Mouse (Mus musculus): ENCODE measurements at regions not wholly inside any gene's neighbourhood (a gene's known extent, or its start where the extent isn't known, plus 50 kb on each side); places are given as distances from the start of the nearest gene placed in this dataset.

DNA sequence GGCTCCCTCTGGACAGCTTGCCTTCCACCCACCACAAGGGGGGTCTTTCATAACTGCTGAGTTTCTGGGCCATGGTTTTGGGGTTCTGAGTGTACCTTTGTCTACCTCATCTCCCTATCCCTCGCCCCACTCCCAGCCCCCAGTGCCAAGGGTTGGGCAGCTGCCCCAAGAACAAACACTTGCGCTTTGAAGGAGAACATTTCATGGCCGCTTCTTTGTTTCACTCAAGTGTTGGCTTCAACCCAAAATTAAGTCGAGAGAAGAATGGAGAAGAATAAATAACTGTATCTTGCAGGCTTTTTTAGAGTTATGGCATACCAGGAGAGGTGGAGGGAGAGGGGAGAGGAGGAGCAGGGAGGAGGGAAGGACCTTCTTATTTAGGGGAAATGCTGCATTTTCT is 216.5 kb upstream of the Cadm1 start:
- TF ChIP-seq POLR2A (IDR thresholded peaks at IDR 0.05; ENCODE audit: insufficient read length, low read depth) (no peak), MAX (IDR thresholded peaks at IDR 0.05; ENCODE audit: low read depth) (no peak), E2F4 (IDR thresholded peaks at IDR 0.05; ENCODE audit: insufficient read depth) (no peak), MYOG (IDR thresholded peaks at IDR 0.05; ENCODE audit: control insufficient read depth in 1 of 3, insufficient read depth in 1 of 3, insufficient read length in 2 of 3, low read depth in 2 of 3) (no peak), TCF12 (IDR thresholded peaks at IDR 0.05; ENCODE audit: insufficient read depth, poor library complexity, severe bottlenecking) (no peak), CEBPB (IDR thresholded peaks at IDR 0.05; ENCODE audit: insufficient read depth, poor library complexity, severe bottlenecking) (no peak), POLR2AphosphoS2 (IDR thresholded peaks at IDR 0.05; ENCODE audit: insufficient read length, low read depth) (no peak)

Data from myocyte (in vitro differentiated cells).